In genomic region chr14:7952610-7953254, GRCm38 (mm10) we compare ENCODE assay signal across 10 mouse cellular contexts. TPM values are rescaled to one million over a fixed set of nuclear protein-coding genes. Genes with fewer than 3 reads are reported as not detected.
DNase-seq lines count a peak whose midpoint lies in the region; ATAC-seq and TF ChIP-seq lines count a peak whose summit lies in the region.
"Had no signal": no experiment of that assay in that cellular context is flagged by ENCODE, and none has a peak within 500 bp of the region (broad histone marks: within the 10 kb centered on the region; RNA-seq: fewer than 3 reads in every experiment).

No protein-coding gene starts in this region.

- H3K4me1 ChIP-seq in forebrain, embryonic 13.5 days: peaks cover 20% of the 10 kb centered on the region; the same call in 1 of the 2 replicates
- no peaks in the 10 kb centered on the region; the same call in 1 of the 2 replicates for H3K4me1 ChIP-seq in forebrain, postnatal 0 days (ENCODE audit: insufficient read depth)
- H3K4me1 ChIP-seq in cortical plate, adult 2 months (ENCODE audit: control insufficient read depth, insufficient read depth, low read length): no peaks in the 10 kb centered on the region
- H3K4me1 ChIP-seq: megakaryocyte, embryonic 14.5 days had no signal

- no peaks in the 10 kb centered on the region for H3K27me3 ChIP-seq in forebrain, embryonic 13.5 days
- no peaks in the 10 kb centered on the region for H3K27me3 ChIP-seq in forebrain, postnatal 0 days (ENCODE audit: insufficient read depth, low read length)

- intact Hi-C loops in heart, postnatal 36 days (cut with DNase I): no loop called here

- H3K9me3 ChIP-seq in forebrain, embryonic 13.5 days (replicated peaks): no peaks in the 10 kb centered on the region
- H3K9me3 ChIP-seq in forebrain, postnatal 0 days (ENCODE audit: low read length): no peaks in the 10 kb centered on the region
- H3K9me3 ChIP-seq: G1E; megakaryocyte, embryonic 14.5 days had no signal

- 0 out of 2 replicates have a peak, but pooled peaks have one; percentile 9 for ATAC-seq in forebrain, embryonic 13.5 days
- no peak for ATAC-seq in forebrain, postnatal 0 days

- WGBS in forebrain, embryonic 13.5 days: 29% methylated on average over 12 of the region's 12 CpGs
- WGBS in forebrain, postnatal 0 days: 31% methylated on average over 12 of the region's 12 CpGs

- H3K4me3 ChIP-seq in forebrain, embryonic 13.5 days: no peak overlapping the region
- H3K4me3 ChIP-seq in forebrain, postnatal 0 days (ENCODE audit: low read depth, low read length): no peak overlapping the region
- no peak overlapping the region for H3K4me3 ChIP-seq in cortical plate, adult 2 months (ENCODE audit: insufficient read depth, low read length)
- H3K4me3 ChIP-seq: megakaryocyte, embryonic 14.5 days had no signal

- no peak for TF ChIP-seq CTCF in forebrain, postnatal 0 days (IDR thresholded peaks at IDR 0.05; ENCODE audit: low read depth)
- TF ChIP-seq CTCF in cortical plate, adult 2 months (IDR thresholded peaks at IDR 0.05; ENCODE audit: extremely low read depth, insufficient read depth, low read length): no peak

- no peak overlapping the region for H3K4me2 ChIP-seq in forebrain, embryonic 13.5 days
- no peak overlapping the region for H3K4me2 ChIP-seq in forebrain, postnatal 0 days (ENCODE audit: low read depth)

- peaks cover 41% of the 10 kb centered on the region for H3K36me3 ChIP-seq in forebrain, embryonic 13.5 days (ENCODE audit: poor library complexity, severe bottlenecking)
- H3K36me3 ChIP-seq in forebrain, postnatal 0 days (ENCODE audit: insufficient read depth): peaks cover 36% of the 10 kb centered on the region

- DNase-seq in forebrain, postnatal 0 days: no peak
- peak; percentile 54 to 59 for DNase-seq in heart, postnatal 36 days
- peak; percentile 50 for DNase-seq in liver
- peak; percentile 42 for DNase-seq in ovary, postnatal 14 days (ENCODE audit: low spot score)
- DNase-seq in thymus, postnatal 10 days (ENCODE audit: low spot score in 2 of 2): no peak
- no peak for DNase-seq in frontal cortex, adult 2 months (ENCODE audit: extremely low spot score in 1 of 2, low spot score in 1 of 2)

- no peak overlapping the region for H3K27ac ChIP-seq in forebrain, embryonic 13.5 days
- no peak overlapping the region for H3K27ac ChIP-seq in forebrain, postnatal 0 days (ENCODE audit: low read depth, low read length)
- peak overlapping the region; percentile 84 for H3K27ac ChIP-seq in cortical plate, adult 2 months (ENCODE audit: insufficient read depth, low read length)

- H3K9ac ChIP-seq in forebrain, embryonic 13.5 days: no peak overlapping the region
- H3K9ac ChIP-seq in forebrain, postnatal 0 days: no peak overlapping the region

- TF ChIP-seq POLR2A in cortical plate, adult 2 months (IDR thresholded peaks at IDR 0.05; ENCODE audit: extremely low read depth, insufficient read depth, low read length): no peak

RNA-seq across cellular contexts. Expression of gene Gm45521, which starts 4.4 kb away (rescaled TPM):
- polyA plus RNA-seq in forebrain, embryonic 13.5 days (2015; fragmentation: Nextera tagmentation; extraction: Ambion mirVana): not detected in 2 replicates
- total RNA-seq in forebrain, postnatal 0 days (2014; rRNA removed): 0.31 TPM in 1 of 2 replicates, not detected in the other
- polyA plus RNA-seq in forebrain, postnatal 0 days (2015; fragmentation: Nextera tagmentation; extraction: Ambion mirVana): not detected in 2 replicates
- polyA plus RNA-seq in cortical plate, adult 2 months (2012; rRNA removed): not detected in 2 replicates
- total RNA-seq in heart, postnatal 36 days (2021): not detected
- polyA plus RNA-seq in frontal cortex, adult 2 months (2012; rRNA removed): not detected in 2 replicates
- total RNA-seq: G1E had no signal
- polyA plus RNA-seq: G1E had no signal

RNA-seq across cellular contexts. Expression of gene Dnase1l3, which starts 41.6 kb away (rescaled TPM):
- 0.04 TPM in 1 of 2 replicates, not detected in the other for polyA plus RNA-seq in forebrain, embryonic 13.5 days (2015; fragmentation: Nextera tagmentation; extraction: Ambion mirVana)
- total RNA-seq in forebrain, postnatal 0 days (2014; rRNA removed): not detected in 2 replicates
- 0.05 and 0.10 TPM in 2 replicates for polyA plus RNA-seq in forebrain, postnatal 0 days (2015; fragmentation: Nextera tagmentation; extraction: Ambion mirVana)
- 0.02 and 0.04 TPM in 2 replicates for polyA plus RNA-seq in cortical plate, adult 2 months (2012; rRNA removed)
- total RNA-seq in heart, postnatal 36 days (2021): under 1 TPM; 0.06 to 0.08 TPM
- 0.08 TPM in 2 replicates for polyA plus RNA-seq in frontal cortex, adult 2 months (2012; rRNA removed)
- polyA plus RNA-seq: G1E had no signal

RNA-seq across cellular contexts. Expression of gene Abhd6, which starts 50.0 kb away (rescaled TPM):
- 25.9 and 29.8 TPM in 2 replicates for polyA plus RNA-seq in forebrain, embryonic 13.5 days (2015; fragmentation: Nextera tagmentation; extraction: Ambion mirVana)
- 8.0 and 11.2 TPM in 2 replicates for total RNA-seq in forebrain, postnatal 0 days (2014; rRNA removed)
- 28.5 and 36.2 TPM in 2 replicates for polyA plus RNA-seq in forebrain, postnatal 0 days (2015; fragmentation: Nextera tagmentation; extraction: Ambion mirVana)
- 53.3 and 55.5 TPM in 2 replicates for polyA plus RNA-seq in cortical plate, adult 2 months (2012; rRNA removed)
- 10 to 100 TPM; 10.4 to 10.7 TPM for total RNA-seq in heart, postnatal 36 days (2021)
- 46.4 and 50.4 TPM in 2 replicates for polyA plus RNA-seq in frontal cortex, adult 2 months (2012; rRNA removed)
- total RNA-seq: G1E had no signal
- polyA plus RNA-seq: G1E had no signal

Comparison
In these comparisons a context has a peak if more than half of its experiments do, and no peak if none do; other contexts are left out.
1. DNase-seq: peak in heart, postnatal 36 days (2 of 2), liver (single experiment) and ovary, postnatal 14 days (single experiment); none in forebrain, postnatal 0 days (single experiment), thymus, postnatal 10 days (0 of 2) and frontal cortex, adult 2 months (0 of 2).